Mouse (Mus musculus): Measurements from ENCODE around the gene Pole4.
"Not testable (repeated sequence)": the region's sequence is repeated elsewhere in the genome, so short reads cannot be mapped to it uniquely, and the experiment has no call there.

The Pole4 gene

DNA sequence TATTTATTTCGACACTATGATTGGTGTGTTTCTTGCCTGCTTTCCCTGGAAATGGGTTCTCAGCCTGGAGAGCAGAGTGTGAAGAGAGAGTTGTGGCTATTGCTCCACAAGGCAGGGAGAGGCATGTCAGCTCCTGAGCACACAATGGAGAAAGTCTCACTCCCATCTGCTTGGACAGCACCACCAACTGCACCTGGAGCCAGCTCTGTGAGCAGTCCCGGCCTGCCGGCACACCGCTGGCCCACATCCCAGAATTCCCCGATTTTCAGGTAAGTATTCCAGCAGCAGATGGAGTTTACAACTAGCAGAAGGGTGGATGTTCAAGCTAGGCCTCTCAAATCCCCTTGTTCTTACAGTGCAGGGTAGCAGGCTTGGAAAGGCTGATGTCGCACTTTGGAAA lies 10.1 kb upstream of the Pole4 start:
- DNase-seq (ENCODE audit: low spot score in 2 of 2) = no peak

DNA sequence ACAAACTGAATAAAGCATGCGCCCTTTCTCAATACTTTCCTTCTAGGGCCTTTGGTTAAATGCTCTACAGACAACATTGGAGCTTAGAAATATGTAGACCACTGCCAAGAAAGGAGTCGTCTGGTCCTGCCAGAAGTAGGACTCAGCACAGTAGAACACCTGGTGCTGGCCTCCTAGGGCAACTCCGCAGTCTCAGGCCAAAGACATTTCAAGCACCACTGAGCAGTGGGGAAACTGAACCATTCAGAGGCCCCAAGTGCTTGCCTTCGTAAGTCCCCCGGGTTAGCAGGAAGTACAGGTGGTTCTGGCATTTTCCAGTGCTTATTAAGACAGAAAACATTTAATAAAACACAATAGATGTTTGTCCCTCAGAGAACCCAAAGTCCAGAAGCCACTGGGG lies 9.7 kb upstream of the Pole4 start:
- DNase-seq (ENCODE audit: low spot score in 2 of 2) = no peak

DNA sequence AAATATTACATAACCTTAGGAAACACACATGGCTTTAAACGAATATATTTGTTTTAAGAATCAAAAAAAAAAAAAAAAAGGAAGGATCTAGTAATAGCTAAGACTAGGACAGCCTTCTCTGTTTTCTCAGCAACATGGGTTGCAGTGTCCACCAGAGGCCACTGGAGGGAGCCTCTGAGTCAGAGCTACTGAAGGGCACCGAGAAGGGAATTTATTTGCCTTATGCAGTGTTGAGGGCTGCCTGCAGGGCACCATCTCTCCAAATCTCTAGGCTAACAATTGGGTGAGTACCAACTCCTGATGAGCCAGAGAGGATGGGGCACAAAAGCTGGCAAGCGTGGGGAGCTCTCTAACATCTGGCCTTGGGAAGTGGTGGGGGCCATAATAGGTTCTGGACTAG lies 9.1 kb upstream of the Pole4 start:
- DNase-seq (ENCODE audit: low spot score in 2 of 2) = peak; percentile 61 to 78

DNA sequence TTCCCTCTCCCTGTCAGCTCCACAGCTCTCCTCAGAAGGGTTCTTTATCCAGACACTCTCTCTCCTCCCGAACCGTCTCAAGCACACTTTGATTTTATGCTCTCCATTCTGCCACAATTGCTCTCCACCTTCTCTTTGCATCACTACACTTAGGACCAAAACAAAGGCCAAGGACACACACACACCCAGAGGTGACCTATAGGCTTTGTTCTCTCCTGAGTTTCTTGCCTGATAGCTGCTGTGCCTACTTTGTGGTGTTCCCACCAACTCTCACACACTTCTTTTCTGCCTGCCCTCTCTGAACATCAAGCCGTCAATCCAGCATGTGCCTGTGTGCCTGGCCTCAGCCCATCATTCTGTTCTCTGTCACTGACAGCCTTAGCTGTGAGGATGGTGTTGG lies 2.6 kb upstream of the Pole4 start:
- no peak for DNase-seq (ENCODE audit: low spot score in 2 of 2)

GRCm38 (mm10) chr6:82707241-82707640 lies 2.1 kb upstream of the Pole4 start:
- DNase-seq (ENCODE audit: low spot score in 2 of 2) = no peak

GRCm38 (mm10) chr6:82703710-82704109 lies 1.5 kb downstream of the Pole4 start:
- no peak for DNase-seq (ENCODE audit: low spot score in 2 of 2)

DNA sequence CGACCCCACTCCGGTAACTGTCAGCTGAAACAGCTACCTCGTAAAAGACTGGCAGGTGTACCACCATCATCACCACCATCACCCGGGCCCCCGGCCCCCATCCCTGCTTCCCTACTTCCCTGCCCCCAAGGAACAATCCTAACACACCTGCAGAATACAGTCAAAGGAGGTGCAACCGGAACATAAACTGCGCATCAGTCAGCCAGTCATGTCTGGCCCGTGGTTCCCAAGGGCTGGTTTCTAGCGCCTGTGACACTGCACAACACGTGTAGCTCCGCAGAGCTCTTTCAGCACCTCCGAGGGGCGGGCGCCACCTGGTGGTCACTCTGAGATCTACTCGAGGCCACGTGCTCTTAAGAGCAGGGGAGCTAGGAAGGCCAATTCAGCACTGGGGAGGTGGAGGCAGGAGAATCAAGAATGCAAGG lies 2.6 kb downstream of the Pole4 start:
- DNase-seq (ENCODE audit: low spot score in 2 of 2) = peak; percentile 75 to 94

DNA sequence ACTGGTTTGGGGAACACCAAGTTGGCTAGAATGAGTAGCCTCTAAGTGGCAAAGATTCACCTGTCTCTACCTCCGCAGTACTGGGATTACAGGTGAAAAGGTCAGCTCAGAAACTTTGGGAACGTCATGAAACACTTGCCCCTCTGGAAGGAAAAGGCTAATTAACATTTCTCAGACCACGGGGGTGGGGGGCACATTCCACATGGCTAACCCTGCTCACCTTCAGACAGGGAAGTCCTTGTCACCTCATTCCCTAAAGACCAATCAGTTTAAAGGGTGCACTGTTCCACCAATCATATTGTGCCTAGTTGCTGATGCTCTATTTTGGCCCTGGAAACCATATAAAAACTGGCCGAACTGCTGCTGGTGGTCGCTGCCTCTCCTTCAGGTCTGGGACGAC lies 3.9 kb downstream of the Pole4 start:
- DNase-seq (ENCODE audit: low spot score in 2 of 2) = no peak

GRCm38 (mm10) chr6:82699831-82700230 lies 5.3 kb downstream of the Pole4 start:
- no peak for DNase-seq (ENCODE audit: low spot score in 2 of 2)

DNA sequence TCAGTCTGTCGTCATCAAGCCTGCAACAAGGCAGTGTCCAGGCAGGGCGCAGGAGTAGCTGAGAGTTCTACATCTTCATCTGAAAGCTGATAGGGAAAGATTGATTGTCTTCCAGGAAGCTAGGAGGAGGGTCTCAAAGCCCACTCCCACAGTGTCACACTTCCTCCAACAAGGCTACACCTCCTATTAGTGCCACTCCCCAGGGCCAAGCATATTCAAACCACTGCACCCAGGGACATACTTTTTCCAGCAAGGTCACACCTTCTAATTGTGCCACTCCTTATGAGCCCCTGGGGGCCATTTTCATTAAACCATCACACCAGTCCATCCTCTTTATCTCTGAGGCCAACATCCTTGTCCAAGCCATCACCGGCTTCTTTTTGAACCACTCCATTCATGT lies 8.4 kb downstream of the Pole4 start:
- no peak for DNase-seq (ENCODE audit: low spot score in 2 of 2)

- DNase-seq (ENCODE audit: low spot score in 2 of 2) = no peak
Measured at GRCm38 (mm10) chr6:82694668-82695067, 10.5 kb downstream of the Pole4 start.

- no peak for DNase-seq (ENCODE audit: low spot score in 2 of 2)
Measured at GRCm38 (mm10) chr6:82689474-82689873, 15.7 kb downstream of the Pole4 start.

- not testable (repeated sequence) for DNase-seq (ENCODE audit: low spot score in 2 of 2)
Measured at GRCm38 (mm10) chr6:82688586-82688985, 16.6 kb downstream of the Pole4 start.

- no peak for DNase-seq (ENCODE audit: low spot score in 2 of 2)
Measured at GRCm38 (mm10) chr6:82684136-82684535, 21.0 kb downstream of the Pole4 start.

GRCm38 (mm10) chr6:82679286-82679685 lies 25.9 kb downstream of the Pole4 start:
- not testable (repeated sequence) for DNase-seq (ENCODE audit: low spot score in 2 of 2)

DNA sequence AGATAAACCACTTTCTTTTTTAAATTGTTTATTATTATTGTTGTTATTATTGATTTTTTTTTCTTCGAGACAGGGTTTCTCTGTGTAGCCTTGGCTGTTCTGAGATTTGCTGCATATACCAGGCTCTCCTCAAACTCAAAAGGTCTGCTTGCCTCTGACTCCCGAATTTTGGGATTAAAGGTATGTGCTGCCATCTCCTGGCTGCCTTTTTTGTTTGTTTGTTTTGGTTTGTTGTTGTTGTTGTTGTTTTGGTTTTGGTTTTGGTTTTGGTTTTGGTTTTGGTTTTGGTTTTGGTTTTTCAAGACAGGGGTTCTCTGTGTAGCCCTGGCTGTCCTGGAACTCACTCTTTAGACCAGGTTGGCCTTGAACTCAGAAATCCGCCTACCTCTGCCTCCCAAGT lies 27.5 kb downstream of the Pole4 start:
- not testable (repeated sequence) for DNase-seq (ENCODE audit: low spot score in 2 of 2)

GRCm38 (mm10) chr6:82666480-82666879 lies 38.7 kb downstream of the Pole4 start:
- DNase-seq (ENCODE audit: low spot score in 2 of 2) = no peak

DNA sequence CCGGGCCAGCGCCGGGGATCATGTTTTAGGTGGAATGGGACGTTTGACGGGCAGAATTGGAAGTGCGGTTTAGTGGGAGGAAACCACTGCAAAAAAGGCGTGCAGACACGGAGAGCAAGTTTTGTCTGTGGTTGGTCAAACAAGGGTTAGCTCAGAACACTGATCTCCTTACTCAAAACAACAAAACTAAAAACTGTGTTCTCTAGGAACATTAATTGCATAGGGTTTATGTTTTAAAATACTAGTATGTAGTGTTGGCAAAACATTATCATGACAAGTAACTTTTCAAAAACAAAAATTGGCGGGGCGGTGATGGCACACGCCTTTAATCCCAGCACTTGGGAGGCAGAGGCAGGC lies 52.0 kb downstream of the Pole4 start:
- DNase-seq (ENCODE audit: low spot score in 2 of 2) = peak in 1 of 2 experiments; percentile 11

DNA sequence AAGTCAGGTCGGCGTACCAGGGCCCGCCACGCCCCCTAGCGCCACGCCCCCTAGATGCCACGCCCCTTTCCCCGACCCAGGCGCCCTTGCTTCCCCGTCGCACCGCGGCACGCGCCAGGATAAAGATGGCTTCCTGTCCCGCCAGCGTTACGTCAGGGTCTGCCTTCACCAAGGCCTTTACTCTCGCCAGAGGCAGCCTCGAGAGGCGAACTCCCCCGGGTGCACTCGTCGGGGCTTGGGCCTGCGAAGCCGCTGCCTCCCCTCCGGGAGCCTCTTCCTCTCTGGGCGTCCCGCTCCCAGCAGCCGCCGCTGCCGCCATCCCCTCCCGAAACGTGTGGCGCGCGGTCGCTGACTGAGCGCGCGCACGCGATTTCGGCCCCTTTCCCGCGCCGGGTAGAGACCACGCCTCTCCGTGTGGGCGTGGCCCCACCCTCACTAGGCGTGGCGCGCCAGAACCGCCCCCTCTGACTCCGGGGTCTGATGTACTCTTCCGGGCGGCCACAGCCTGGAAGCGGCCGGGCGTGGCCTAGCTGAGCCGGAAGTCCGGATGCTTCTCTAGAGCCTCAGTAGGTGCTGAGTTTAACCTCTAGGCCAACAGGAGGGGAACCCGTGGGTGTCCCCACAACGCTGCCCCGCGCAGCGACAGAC lies 52.5 kb downstream of the Pole4 start:
- peak; percentile 97 to 99 for DNase-seq (ENCODE audit: low spot score in 2 of 2)

- no peak for DNase-seq (ENCODE audit: low spot score in 2 of 2)
Measured at GRCm38 (mm10) chr6:82649096-82649495, 56.1 kb downstream of the Pole4 start.

GRCm38 (mm10) chr6:82647940-82648655 lies 57.1 kb downstream of the Pole4 start:
- no peak for DNase-seq (ENCODE audit: low spot score in 2 of 2)

DNA sequence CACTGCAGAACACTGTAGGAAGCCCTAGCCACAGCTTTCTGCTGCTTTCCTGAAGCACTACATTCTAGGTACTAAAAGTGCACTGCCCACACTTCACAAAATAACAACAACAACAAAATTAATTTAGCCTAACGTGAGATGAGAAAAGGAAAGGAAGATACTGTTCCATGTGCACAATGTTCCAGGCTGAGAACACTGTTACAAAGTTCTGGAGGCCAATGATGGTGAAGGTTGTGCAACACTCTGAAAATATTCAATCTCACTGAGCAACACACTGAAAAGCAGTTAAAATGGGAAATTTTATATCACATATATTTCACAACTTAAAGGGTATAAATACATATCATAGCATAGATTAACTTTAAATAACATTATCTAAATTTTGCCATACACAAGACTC lies 58.2 kb downstream of the Pole4 start:
- DNase-seq (ENCODE audit: low spot score in 2 of 2) = no peak

DNA sequence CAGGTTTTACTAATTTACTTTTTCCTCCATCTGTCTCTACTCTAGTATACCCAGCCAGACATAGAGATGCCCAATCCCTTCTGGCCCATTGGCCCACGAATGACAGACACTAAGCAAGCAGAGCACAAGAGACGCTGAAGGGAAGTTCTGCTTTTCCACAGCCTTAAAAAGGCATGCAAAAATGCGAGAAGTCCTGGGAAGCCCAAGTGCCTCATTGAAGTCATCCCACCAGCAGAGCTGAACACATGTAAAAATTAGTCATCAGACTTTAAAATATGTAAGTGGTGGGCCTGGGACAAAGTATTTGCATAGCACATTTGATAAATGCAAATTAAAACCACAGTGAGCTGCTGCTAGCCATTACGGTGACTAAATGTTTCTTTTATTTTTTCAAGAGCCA lies 65.1 kb downstream of the Pole4 start:
- no peak for DNase-seq (ENCODE audit: low spot score in 2 of 2)

DNA sequence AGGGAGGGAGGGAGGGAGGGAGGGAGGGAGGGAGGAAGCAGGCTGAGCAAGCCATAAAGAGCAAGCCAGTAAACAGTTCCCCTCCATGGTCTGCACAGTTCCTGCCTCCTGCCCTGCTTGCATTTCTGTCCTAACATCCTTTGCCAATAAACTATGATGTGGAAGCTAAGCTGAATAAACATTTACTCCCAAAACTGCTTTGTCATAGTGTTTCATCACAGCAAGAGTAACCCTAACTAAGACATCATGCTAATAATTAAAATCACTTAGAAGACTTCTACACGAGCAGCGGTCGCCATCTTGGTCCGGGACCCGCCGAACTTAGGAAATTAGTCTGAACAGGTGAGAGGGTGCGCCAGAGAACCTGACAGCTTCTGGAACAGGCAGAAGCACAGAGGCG lies 79.8 kb downstream of the Pole4 start:
- DNase-seq (ENCODE audit: low spot score in 2 of 2) = not testable (repeated sequence)

All from thymus, postnatal 10 days (tissue).